Mouse (Mus musculus): Measurements from ENCODE around the gene Lsm7. TPM values are rescaled to one million over a fixed set of nuclear protein-coding genes. Genes with fewer than 3 reads are reported as not detected.

Lsm7 gene
- polyA plus RNA-seq, 1 experiment from 2014 or later: 303 TPM

GRCm38 (mm10) chr10:80880901-80881300 is 25.9 kb upstream of the Lsm7 start:
- Histone ChIP-seq H3K9me3 (ENCODE audit: control insufficient read depth, low read length) (no peaks in the 10 kb centered on the region), H3K36me3 (ENCODE audit: control insufficient read depth, insufficient read depth, low read length) (no peaks in the 10 kb centered on the region), H3K27me3 (replicated peaks; ENCODE audit: control insufficient read depth, insufficient read depth, low read length) (no peaks in the 10 kb centered on the region), H3K4me2 (ENCODE audit: low read depth, low read length) (no peak overlapping the region), H3K4me3 (ENCODE audit: low read depth, low read length) (no peak overlapping the region), H3K27ac (replicated peaks; ENCODE audit: low read depth, low read length) (no peak overlapping the region), H3K4me1 (ENCODE audit: control insufficient read depth, insufficient read depth, low read length) (no peaks in the 10 kb centered on the region), H3K9ac (ENCODE audit: low read depth, low read length) (no peak overlapping the region)
- ATAC-seq (ENCODE audit: low read depth) (no peak), DNase-seq (ENCODE audit: low spot score) (no peak)
- WGBS: 76% methylated on average over 2 of the region's 2 CpGs

- WGBS: 17% methylated on average over 5 of the region's 5 CpGs
- H3K4me2 ChIP-seq (ENCODE audit: low read depth, low read length): no peak overlapping the region
- no peaks in the 10 kb centered on the region for H3K4me1 ChIP-seq (ENCODE audit: control insufficient read depth, insufficient read depth, low read length)
- DNase-seq (ENCODE audit: low spot score) (peak; percentile 67), ATAC-seq (ENCODE audit: low read depth) (peak; percentile 41; the same call in 1 of the 2 replicates)
- H3K9me3 ChIP-seq (ENCODE audit: control insufficient read depth, low read length): no peaks in the 10 kb centered on the region
- H3K36me3 ChIP-seq (ENCODE audit: control insufficient read depth, insufficient read depth, low read length): no peaks in the 10 kb centered on the region
- no peak overlapping the region for H3K4me3 ChIP-seq (ENCODE audit: low read depth, low read length)
- no peak overlapping the region for H3K27ac ChIP-seq (replicated peaks; ENCODE audit: low read depth, low read length)
- H3K9ac ChIP-seq (ENCODE audit: low read depth, low read length): no peak overlapping the region
- no peaks in the 10 kb centered on the region for H3K27me3 ChIP-seq (replicated peaks; ENCODE audit: control insufficient read depth, insufficient read depth, low read length)
These were observed 25.2 kb upstream of the Lsm7 start for GRCm38 (mm10) chr10:80880131-80880641.

GRCm38 (mm10) chr10:80876594-80876993 is 21.6 kb upstream of the Lsm7 start:
- DNase-seq (ENCODE audit: low spot score): no peak
- Histone ChIP-seq H3K4me2 (ENCODE audit: low read depth, low read length) (no peak overlapping the region), H3K9me3 (ENCODE audit: control insufficient read depth, low read length) (no peaks in the 10 kb centered on the region), H3K9ac (ENCODE audit: low read depth, low read length) (no peak overlapping the region), H3K36me3 (ENCODE audit: control insufficient read depth, insufficient read depth, low read length) (no peaks in the 10 kb centered on the region), H3K27me3 (replicated peaks; ENCODE audit: control insufficient read depth, insufficient read depth, low read length) (no peaks in the 10 kb centered on the region), H3K4me1 (ENCODE audit: control insufficient read depth, insufficient read depth, low read length) (no peaks in the 10 kb centered on the region), H3K27ac (replicated peaks; ENCODE audit: low read depth, low read length) (no peak overlapping the region), H3K4me3 (ENCODE audit: low read depth, low read length) (no peak overlapping the region)
- no peak for ATAC-seq (ENCODE audit: low read depth)
- 28% methylated on average over 3 of the region's 3 CpGs for WGBS

GRCm38 (mm10) chr10:80876028-80876427 is 21.0 kb upstream of the Lsm7 start:
- no peak overlapping the region for H3K4me3 ChIP-seq (ENCODE audit: low read depth, low read length)
- 24% methylated on average over 5 of the region's 5 CpGs for WGBS
- no peak for ATAC-seq (ENCODE audit: low read depth)
- H3K4me1 ChIP-seq (ENCODE audit: control insufficient read depth, insufficient read depth, low read length): no peaks in the 10 kb centered on the region
- peak; percentile 32 for DNase-seq (ENCODE audit: low spot score)
- H3K9me3 ChIP-seq (ENCODE audit: control insufficient read depth, low read length): no peaks in the 10 kb centered on the region
- H3K9ac ChIP-seq (ENCODE audit: low read depth, low read length): no peak overlapping the region
- H3K27me3 ChIP-seq (replicated peaks; ENCODE audit: control insufficient read depth, insufficient read depth, low read length): no peaks in the 10 kb centered on the region
- H3K4me2 ChIP-seq (ENCODE audit: low read depth, low read length): no peak overlapping the region
- no peaks in the 10 kb centered on the region for H3K36me3 ChIP-seq (ENCODE audit: control insufficient read depth, insufficient read depth, low read length)
- H3K27ac ChIP-seq (replicated peaks; ENCODE audit: low read depth, low read length): no peak overlapping the region

GRCm38 (mm10) chr10:80874035-80874434 is 19.0 kb upstream of the Lsm7 start:
- no peak overlapping the region for H3K9ac ChIP-seq (ENCODE audit: low read depth, low read length)
- no peak overlapping the region for H3K27ac ChIP-seq (replicated peaks; ENCODE audit: low read depth, low read length)
- no peaks in the 10 kb centered on the region for H3K9me3 ChIP-seq (ENCODE audit: control insufficient read depth, low read length)
- H3K4me3 ChIP-seq (ENCODE audit: low read depth, low read length): no peak overlapping the region
- no peak for ATAC-seq (ENCODE audit: low read depth)
- H3K27me3 ChIP-seq (replicated peaks; ENCODE audit: control insufficient read depth, insufficient read depth, low read length): no peaks in the 10 kb centered on the region
- no peak for DNase-seq (ENCODE audit: low spot score)
- WGBS: 66% methylated on average over 9 of the region's 9 CpGs
- H3K4me2 ChIP-seq (ENCODE audit: low read depth, low read length): no peak overlapping the region
- no peaks in the 10 kb centered on the region for H3K4me1 ChIP-seq (ENCODE audit: control insufficient read depth, insufficient read depth, low read length)
- H3K36me3 ChIP-seq (ENCODE audit: control insufficient read depth, insufficient read depth, low read length): no peaks in the 10 kb centered on the region

- H3K4me3 ChIP-seq (ENCODE audit: low read depth, low read length): no peak within 1 kb of the TSS
- H3K9me3 ChIP-seq (ENCODE audit: control insufficient read depth, low read length): no peaks in the 10 kb centered on the region
- H3K36me3 ChIP-seq (ENCODE audit: control insufficient read depth, insufficient read depth, low read length): peaks cover 12% of the 10 kb centered on the region; the same call in 1 of the 2 replicates
- no peak within 1 kb of the TSS for H3K9ac ChIP-seq (ENCODE audit: low read depth, low read length)
- no peak within 1 kb of the TSS for H3K4me2 ChIP-seq (ENCODE audit: low read depth, low read length)
- no peak within 1 kb of the TSS for H3K27ac ChIP-seq (replicated peaks; ENCODE audit: low read depth, low read length)
- ATAC-seq (ENCODE audit: low read depth): no peak
- H3K4me1 ChIP-seq (ENCODE audit: control insufficient read depth, insufficient read depth, low read length): no peaks in the 10 kb centered on the region
- no peaks in the 10 kb centered on the region for H3K27me3 ChIP-seq (replicated peaks; ENCODE audit: control insufficient read depth, insufficient read depth, low read length)
- DNase-seq (ENCODE audit: low spot score): no peak
- 28% methylated on average over 9 of the region's 9 CpGs for WGBS
These were observed 16.6 kb upstream of the Lsm7 start, which contains the start of gene Tmprss9 for GRCm38 (mm10) chr10:80871581-80871980. Gene Tmprss9 (plus strand): TSS chr10:80871848.

GRCm38 (mm10) chr10:80870993-80871392 is 16.0 kb upstream of the Lsm7 start:
- Histone ChIP-seq H3K4me3 (ENCODE audit: low read depth, low read length) (no peak overlapping the region), H3K36me3 (ENCODE audit: control insufficient read depth, insufficient read depth, low read length) (peaks cover 16% of the 10 kb centered on the region; the same call in 1 of the 2 replicates), H3K9me3 (ENCODE audit: control insufficient read depth, low read length) (no peaks in the 10 kb centered on the region), H3K27ac (replicated peaks; ENCODE audit: low read depth, low read length) (no peak overlapping the region), H3K27me3 (replicated peaks; ENCODE audit: control insufficient read depth, insufficient read depth, low read length) (no peaks in the 10 kb centered on the region), H3K4me1 (ENCODE audit: control insufficient read depth, insufficient read depth, low read length) (no peaks in the 10 kb centered on the region), H3K4me2 (ENCODE audit: low read depth, low read length) (no peak overlapping the region), H3K9ac (ENCODE audit: low read depth, low read length) (no peak overlapping the region)
- ATAC-seq (ENCODE audit: low read depth): no peak
- 80% methylated on average over 1 of the region's 6 CpGs for WGBS
- DNase-seq (ENCODE audit: low spot score): no peak

GRCm38 (mm10) chr10:80864446-80864845 is 9.4 kb upstream of the Lsm7 start:
- Histone ChIP-seq H3K9me3 (ENCODE audit: control insufficient read depth, low read length) (no peaks in the 10 kb centered on the region), H3K27me3 (replicated peaks; ENCODE audit: control insufficient read depth, insufficient read depth, low read length) (no peaks in the 10 kb centered on the region), H3K36me3 (ENCODE audit: control insufficient read depth, insufficient read depth, low read length) (peaks cover 60% of the 10 kb centered on the region), H3K4me2 (ENCODE audit: low read depth, low read length) (no peak overlapping the region), H3K27ac (replicated peaks; ENCODE audit: low read depth, low read length) (no peak overlapping the region), H3K9ac (ENCODE audit: low read depth, low read length) (no peak overlapping the region), H3K4me1 (ENCODE audit: control insufficient read depth, insufficient read depth, low read length) (no peaks in the 10 kb centered on the region), H3K4me3 (ENCODE audit: low read depth, low read length) (no peak overlapping the region)
- DNase-seq (ENCODE audit: low spot score) (no peak), ATAC-seq (ENCODE audit: low read depth) (no peak)
- WGBS: 84% methylated on average over 16 of the region's 16 CpGs

- WGBS: 95% methylated on average over 5 of the region's 5 CpGs
- H3K4me2 ChIP-seq (ENCODE audit: low read depth, low read length): no peak overlapping the region
- no peaks in the 10 kb centered on the region for H3K4me1 ChIP-seq (ENCODE audit: control insufficient read depth, insufficient read depth, low read length)
- no peaks in the 10 kb centered on the region for H3K27me3 ChIP-seq (replicated peaks; ENCODE audit: control insufficient read depth, insufficient read depth, low read length)
- DNase-seq (ENCODE audit: low spot score) (no peak), ATAC-seq (ENCODE audit: low read depth) (no peak)
- no peak overlapping the region for H3K27ac ChIP-seq (replicated peaks; ENCODE audit: low read depth, low read length)
- peaks cover 51% of the 10 kb centered on the region for H3K36me3 ChIP-seq (ENCODE audit: control insufficient read depth, insufficient read depth, low read length)
- H3K9me3 ChIP-seq (ENCODE audit: control insufficient read depth, low read length): no peaks in the 10 kb centered on the region
- no peak overlapping the region for H3K4me3 ChIP-seq (ENCODE audit: low read depth, low read length)
- no peak overlapping the region for H3K9ac ChIP-seq (ENCODE audit: low read depth, low read length)
These were observed 7.3 kb upstream of the Lsm7 start for GRCm38 (mm10) chr10:80862305-80862704.

All from embryonic facial prominence, embryonic 14.5 days (tissue).